Mouse (Mus musculus): Measurements from ENCODE around the gene Pxk. TPM values are rescaled to one million over a fixed set of nuclear protein-coding genes. Genes with fewer than 3 reads are reported as not detected.

Pxk gene
- polyA plus RNA-seq, 1 experiment from 2014 or later: 33.9 TPM

GRCm38 (mm10) chr14:8145594-8146558 lies 47.9 kb downstream of the Pxk start:
- no peak overlapping the region for H3K4me2 ChIP-seq (ENCODE audit: low read length)
- no peak for DNase-seq (ENCODE audit: low spot score)
- no peak overlapping the region for H3K9ac ChIP-seq (ENCODE audit: low read length)
- ATAC-seq (replicated peaks; ENCODE audit: low FRiP score, low TSS enrichment, low read depth): no peak
- H3K36me3 ChIP-seq (ENCODE audit: control insufficient read depth, insufficient read depth, low read length): peaks cover 49% of the 10 kb centered on the region
- no peaks in the 10 kb centered on the region for H3K9me3 ChIP-seq (ENCODE audit: control insufficient read depth, low read length)
- H3K4me1 ChIP-seq (replicated peaks; ENCODE audit: control insufficient read depth, insufficient read depth, low read length): no peaks in the 10 kb centered on the region
- no peaks in the 10 kb centered on the region for H3K27me3 ChIP-seq (replicated peaks; ENCODE audit: control insufficient read depth, insufficient read depth, low read length)
- no peak overlapping the region for H3K27ac ChIP-seq (ENCODE audit: low read depth)
- WGBS: 81% methylated on average over 13 of the region's 13 CpGs
- H3K4me3 ChIP-seq (ENCODE audit: low read depth, low read length): no peak overlapping the region

GRCm38 (mm10) chr14:8146611-8147223 lies 48.7 kb downstream of the Pxk start:
- Histone ChIP-seq H3K4me3 (ENCODE audit: low read depth, low read length) (no peak overlapping the region), H3K4me2 (ENCODE audit: low read length) (no peak overlapping the region), H3K4me1 (replicated peaks; ENCODE audit: control insufficient read depth, insufficient read depth, low read length) (no peaks in the 10 kb centered on the region), H3K27me3 (replicated peaks; ENCODE audit: control insufficient read depth, insufficient read depth, low read length) (no peaks in the 10 kb centered on the region), H3K9ac (ENCODE audit: low read length) (no peak overlapping the region), H3K36me3 (ENCODE audit: control insufficient read depth, insufficient read depth, low read length) (peaks cover 49% of the 10 kb centered on the region), H3K9me3 (ENCODE audit: control insufficient read depth, low read length) (no peaks in the 10 kb centered on the region), H3K27ac (ENCODE audit: low read depth) (peak overlapping the region; percentile 11; the same call in 1 of the 2 replicates)
- WGBS: 74% methylated on average over 11 of the region's 11 CpGs
- DNase-seq (ENCODE audit: low spot score) (no peak), ATAC-seq (replicated peaks; ENCODE audit: low FRiP score, low TSS enrichment, low read depth) (peak; percentile 81)

GRCm38 (mm10) chr14:8148842-8149241 lies 50.8 kb downstream of the Pxk start:
- WGBS: 81% methylated on average over 8 of the region's 8 CpGs
- no peak for ATAC-seq (replicated peaks; ENCODE audit: low FRiP score, low TSS enrichment, low read depth)

DNA sequence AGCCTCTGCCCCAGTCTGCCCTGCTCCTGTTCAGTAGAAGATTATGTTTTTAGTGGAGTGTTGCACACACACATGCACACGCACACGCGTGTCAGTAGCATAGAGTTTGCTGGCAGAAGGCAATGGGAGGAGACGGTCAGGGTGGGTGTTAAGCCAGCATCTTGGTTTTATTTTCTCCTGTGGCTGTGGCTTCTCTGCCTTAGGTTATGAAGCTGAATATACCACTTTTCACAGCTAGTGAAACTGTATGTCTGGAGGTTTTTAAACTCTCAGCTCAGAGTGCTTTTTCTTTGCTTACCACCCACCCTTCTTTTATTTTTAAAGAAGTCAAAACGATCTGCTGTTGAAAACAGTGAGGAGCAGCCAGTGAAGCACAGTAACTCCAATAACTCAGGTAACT lies 53.7 kb downstream of the Pxk start:
- Histone ChIP-seq H3K27ac (ENCODE audit: low read depth) (no peak overlapping the region), H3K36me3 (ENCODE audit: control insufficient read depth, insufficient read depth, low read length) (peaks cover 25% of the 10 kb centered on the region), H3K4me1 (replicated peaks; ENCODE audit: control insufficient read depth, insufficient read depth, low read length) (no peaks in the 10 kb centered on the region), H3K4me2 (ENCODE audit: low read length) (no peak overlapping the region), H3K4me3 (ENCODE audit: low read depth, low read length) (no peak overlapping the region), H3K9me3 (ENCODE audit: control insufficient read depth, low read length) (no peaks in the 10 kb centered on the region), H3K9ac (ENCODE audit: low read length) (no peak overlapping the region), H3K27me3 (replicated peaks; ENCODE audit: control insufficient read depth, insufficient read depth, low read length) (no peaks in the 10 kb centered on the region)
- ATAC-seq (replicated peaks; ENCODE audit: low FRiP score, low TSS enrichment, low read depth): no peak
- WGBS: over 99% methylated on average over 5 of the region's 5 CpGs
- no peak for DNase-seq (ENCODE audit: low spot score)

More at GRCm38 (mm10) chr14:8148842-8149241, 50.8 kb downstream of the Pxk start:
- Histone ChIP-seq H3K4me1 (replicated peaks; ENCODE audit: control insufficient read depth, insufficient read depth, low read length) (no peaks in the 10 kb centered on the region), H3K9ac (ENCODE audit: low read length) (no peak overlapping the region), H3K27ac (ENCODE audit: low read depth) (no peak overlapping the region), H3K9me3 (ENCODE audit: control insufficient read depth, low read length) (no peaks in the 10 kb centered on the region), H3K4me2 (ENCODE audit: low read length) (no peak overlapping the region), H3K4me3 (ENCODE audit: low read depth, low read length) (no peak overlapping the region), H3K27me3 (replicated peaks; ENCODE audit: control insufficient read depth, insufficient read depth, low read length) (no peaks in the 10 kb centered on the region), H3K36me3 (ENCODE audit: control insufficient read depth, insufficient read depth, low read length) (peaks cover 44% of the 10 kb centered on the region)
- DNase-seq (ENCODE audit: low spot score): no peak

DNA sequence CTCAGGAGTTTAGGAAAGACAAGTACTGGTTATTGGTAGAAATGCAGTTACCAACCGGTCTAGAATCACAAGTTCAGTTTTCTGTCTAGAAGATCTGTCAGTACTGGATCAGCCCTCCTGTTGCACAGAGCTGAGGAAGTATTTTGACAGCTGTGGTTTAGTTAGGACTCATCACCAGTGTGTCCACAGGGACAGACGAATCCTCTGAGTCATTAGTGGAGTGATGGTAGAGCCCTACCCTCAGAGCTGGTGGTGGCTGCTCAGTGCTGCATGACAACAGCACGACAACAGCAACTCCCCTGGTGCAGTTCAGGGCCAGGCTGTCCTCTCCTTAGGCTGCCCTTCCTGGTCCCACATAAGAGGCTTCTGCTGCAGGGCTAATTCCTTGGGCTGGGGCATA lies 56.1 kb downstream of the Pxk start:
- no peak for DNase-seq (ENCODE audit: low spot score)
- WGBS: 87% methylated on average over 3 of the region's 3 CpGs
- Histone ChIP-seq H3K36me3 (ENCODE audit: control insufficient read depth, insufficient read depth, low read length) (peaks cover 21% of the 10 kb centered on the region), H3K9ac (ENCODE audit: low read length) (no peak overlapping the region), H3K9me3 (ENCODE audit: control insufficient read depth, low read length) (no peaks in the 10 kb centered on the region), H3K4me3 (ENCODE audit: low read depth, low read length) (no peak overlapping the region), H3K4me2 (ENCODE audit: low read length) (no peak overlapping the region), H3K27ac (ENCODE audit: low read depth) (no peak overlapping the region), H3K27me3 (replicated peaks; ENCODE audit: control insufficient read depth, insufficient read depth, low read length) (no peaks in the 10 kb centered on the region), H3K4me1 (replicated peaks; ENCODE audit: control insufficient read depth, insufficient read depth, low read length) (no peaks in the 10 kb centered on the region)
- no peak for ATAC-seq (replicated peaks; ENCODE audit: low FRiP score, low TSS enrichment, low read depth)

DNA sequence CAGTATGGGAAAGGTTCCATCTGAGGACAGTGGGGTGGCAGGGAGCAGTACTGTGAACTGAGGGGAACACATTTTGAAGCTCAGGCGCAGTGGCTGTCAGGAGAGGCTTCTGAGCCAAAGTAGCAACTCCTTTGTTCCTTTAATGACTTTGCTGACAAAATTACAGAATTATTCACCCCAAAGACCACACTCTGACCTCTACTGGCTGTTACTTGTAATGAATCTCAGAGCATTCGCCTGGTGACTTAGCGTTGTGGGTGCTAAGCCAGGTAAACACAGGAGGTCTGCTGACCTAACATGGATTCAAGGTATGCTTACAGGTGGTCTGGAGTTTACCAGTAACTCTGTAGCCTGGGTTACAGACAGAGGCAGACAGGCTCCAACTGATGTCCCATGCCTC lies 58.9 kb downstream of the Pxk start:
- 43% methylated on average over 3 of the region's 3 CpGs for WGBS
- no peak overlapping the region for H3K27ac ChIP-seq (ENCODE audit: low read depth)
- no peak overlapping the region for H3K9ac ChIP-seq (ENCODE audit: low read length)
- no peaks in the 10 kb centered on the region for H3K27me3 ChIP-seq (replicated peaks; ENCODE audit: control insufficient read depth, insufficient read depth, low read length)
- no peak overlapping the region for H3K4me2 ChIP-seq (ENCODE audit: low read length)
- no peak overlapping the region for H3K4me3 ChIP-seq (ENCODE audit: low read depth, low read length)
- ATAC-seq (replicated peaks; ENCODE audit: low FRiP score, low TSS enrichment, low read depth) (no peak), DNase-seq (ENCODE audit: low spot score) (no peak)
- no peaks in the 10 kb centered on the region for H3K4me1 ChIP-seq (replicated peaks; ENCODE audit: control insufficient read depth, insufficient read depth, low read length)
- H3K36me3 ChIP-seq (ENCODE audit: control insufficient read depth, insufficient read depth, low read length): peaks cover 26% of the 10 kb centered on the region; the same call in 1 of the 2 replicates
- H3K9me3 ChIP-seq (ENCODE audit: control insufficient read depth, low read length): no peaks in the 10 kb centered on the region

DNA sequence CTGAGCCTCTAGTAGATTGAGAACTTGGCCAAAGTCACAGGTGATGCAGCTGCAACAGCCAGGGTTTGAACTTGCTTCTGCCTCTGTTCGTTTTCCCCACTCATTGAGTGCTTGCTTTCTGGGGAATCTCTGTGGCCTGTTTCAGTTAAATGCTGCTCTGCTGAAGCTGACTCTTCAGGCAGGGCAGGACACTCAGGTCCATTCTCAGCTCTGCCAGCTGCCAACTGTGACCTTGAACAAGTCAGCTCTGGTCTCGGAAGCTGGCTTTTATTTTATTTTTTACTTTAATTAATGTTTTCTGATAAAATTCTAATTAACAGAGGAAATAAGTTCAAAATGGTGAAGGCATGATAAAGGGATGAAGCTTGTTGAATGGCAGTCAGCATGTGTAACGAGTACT lies 60.7 kb downstream of the Pxk start:
- DNase-seq (ENCODE audit: low spot score) (no peak), ATAC-seq (replicated peaks; ENCODE audit: low FRiP score, low TSS enrichment, low read depth) (no peak)
- Histone ChIP-seq H3K4me1 (replicated peaks; ENCODE audit: control insufficient read depth, insufficient read depth, low read length) (no peaks in the 10 kb centered on the region), H3K27ac (ENCODE audit: low read depth) (no peak overlapping the region), H3K9ac (ENCODE audit: low read length) (no peak overlapping the region), H3K36me3 (ENCODE audit: control insufficient read depth, insufficient read depth, low read length) (peaks cover 36% of the 10 kb centered on the region), H3K4me2 (ENCODE audit: low read length) (no peak overlapping the region), H3K27me3 (replicated peaks; ENCODE audit: control insufficient read depth, insufficient read depth, low read length) (no peaks in the 10 kb centered on the region), H3K4me3 (ENCODE audit: low read depth, low read length) (no peak overlapping the region), H3K9me3 (ENCODE audit: control insufficient read depth, low read length) (no peaks in the 10 kb centered on the region)
- WGBS: 84% methylated on average over 3 of the region's 3 CpGs

GRCm38 (mm10) chr14:8159141-8159540 lies 61.1 kb downstream of the Pxk start:
- Histone ChIP-seq H3K27ac (ENCODE audit: low read depth) (no peak overlapping the region), H3K9ac (ENCODE audit: low read length) (no peak overlapping the region), H3K9me3 (ENCODE audit: control insufficient read depth, low read length) (no peaks in the 10 kb centered on the region), H3K4me1 (replicated peaks; ENCODE audit: control insufficient read depth, insufficient read depth, low read length) (no peaks in the 10 kb centered on the region), H3K36me3 (ENCODE audit: control insufficient read depth, insufficient read depth, low read length) (peaks cover 39% of the 10 kb centered on the region), H3K4me2 (ENCODE audit: low read length) (no peak overlapping the region), H3K27me3 (replicated peaks; ENCODE audit: control insufficient read depth, insufficient read depth, low read length) (no peaks in the 10 kb centered on the region), H3K4me3 (ENCODE audit: low read depth, low read length) (no peak overlapping the region)
- no peak for ATAC-seq (replicated peaks; ENCODE audit: low FRiP score, low TSS enrichment, low read depth)
- no peak for DNase-seq (ENCODE audit: low spot score)
- WGBS: 83% methylated on average over 3 of the region's 3 CpGs
